Mouse (Mus musculus) myocyte (in vitro differentiated cells): ENCODE results near the gene Fars2. TPM values are rescaled to one million over a fixed set of nuclear protein-coding genes. Genes with fewer than 3 reads are reported as not detected.

Experiments
- H3K27me3 ChIP-seq: one replicate; pipeline ENCODE4 v1.6.1; 2011; ENCODE audit not compliant: control insufficient read depth, insufficient read depth, insufficient read length
- H3K36me3 ChIP-seq: one replicate; pipeline ENCODE4 v1.6.1; 2011; ENCODE audit not compliant: control insufficient read depth, insufficient read depth
- H3K4me2 ChIP-seq: one replicate; pipeline ENCODE4 v1.6.1; 2011; ENCODE audit warnings: low read depth, control low read depth
- H3K4me3 ChIP-seq: one replicate; pipeline ENCODE4 v1.5.1; 2011; ENCODE audit warnings: mild to moderate bottlenecking, control low read depth, moderate library complexity
- H3K79me2 ChIP-seq: one replicate; pipeline ENCODE4 v1.6.1; 2011; ENCODE audit not compliant: control insufficient read depth, insufficient read depth
- H3ac ChIP-seq: one replicate; pipeline ENCODE4 v1.6.1; 2011; ENCODE audit not compliant: control insufficient read depth, insufficient read length
- CEBPB ChIP-seq: IDR thresholded peaks from 2 replicates; pipeline ENCODE4 v1.6.1; 2011; ENCODE audit warnings: mild to moderate bottlenecking, moderate library complexity; ENCODE audit not compliant: poor library complexity, insufficient read depth, severe bottlenecking
- E2F4 ChIP-seq: IDR thresholded peaks from one replicate; pipeline ENCODE4 v1.6.1; 2011; ENCODE audit warnings: mild to moderate bottlenecking, control low read depth, moderate library complexity; ENCODE audit not compliant: insufficient read depth
- MAX ChIP-seq: IDR thresholded peaks from one replicate; pipeline ENCODE4 v1.6.1; 2011; ENCODE audit warnings: low read depth, mild to moderate bottlenecking, control low read depth
- MYOD1 ChIP-seq, 3 experiments: IDR thresholded peaks; one replicate each; pipeline ENCODE4 v1.6.1; 2011; ENCODE audit warnings: control low read depth in 2 of 3, low read depth in 2 of 3, mild to moderate bottlenecking in 2 of 3, moderate library complexity in 1 of 3; ENCODE audit not compliant: insufficient read length in 2 of 3, control insufficient read depth in 1 of 3
- MYOG ChIP-seq, 3 experiments: IDR thresholded peaks; one replicate each; pipeline ENCODE4 v1.6.1; 2011; ENCODE audit warnings: control low read depth in 2 of 3, low read depth in 2 of 3, mild to moderate bottlenecking in 2 of 3; ENCODE audit not compliant: insufficient read length in 2 of 3, control insufficient read depth in 1 of 3, insufficient read depth in 1 of 3
- POLR2A ChIP-seq: IDR thresholded peaks from one replicate; pipeline ENCODE4 v1.6.1; 2011; ENCODE audit warnings: low read depth, mild to moderate bottlenecking, control low read depth, moderate library complexity; ENCODE audit not compliant: insufficient read length
- POLR2AphosphoS2 ChIP-seq: IDR thresholded peaks from one replicate; pipeline ENCODE4 v1.6.1; 2011; ENCODE audit warnings: low read depth, control low read depth; ENCODE audit not compliant: insufficient read length
- REST ChIP-seq: IDR thresholded peaks from one replicate; pipeline ENCODE4 v1.6.1; 2011; ENCODE audit warnings: mild to moderate bottlenecking, control low read depth, moderate library complexity; ENCODE audit not compliant: insufficient read depth, insufficient read length
- SRF ChIP-seq: IDR thresholded peaks from one replicate; pipeline ENCODE4 v1.6.1; 2011; ENCODE audit warnings: low read depth; ENCODE audit not compliant: control insufficient read depth, insufficient read length
- TCF12 ChIP-seq: IDR thresholded peaks from one replicate; pipeline ENCODE4 v1.6.1; 2011; ENCODE audit warnings: mild to moderate bottlenecking, control low read depth; ENCODE audit not compliant: poor library complexity, insufficient read depth, severe bottlenecking
- TCF3 ChIP-seq: IDR thresholded peaks from one replicate; pipeline ENCODE4 v1.6.1; 2011; ENCODE audit warnings: low read depth, control low read depth; ENCODE audit not compliant: insufficient read length
- USF1 ChIP-seq: IDR thresholded peaks from one replicate; pipeline ENCODE4 v1.6.1; 2011; ENCODE audit warnings: low read depth, mild to moderate bottlenecking, control low read depth, moderate library complexity
- polyA plus RNA-seq: library from polyadenylated mRNA; unstranded; fragments of >200 nt; fragmentation: generic; extraction: Trizol; gene quantifications from one replicate; pipeline ENCODE4 v1.2.1, GENCODE M21; 2012; ENCODE audit warnings: missing spikeins

The Fars2 gene
- polyA plus RNA-seq, 1 experiment = 53.6 TPM

DNA sequence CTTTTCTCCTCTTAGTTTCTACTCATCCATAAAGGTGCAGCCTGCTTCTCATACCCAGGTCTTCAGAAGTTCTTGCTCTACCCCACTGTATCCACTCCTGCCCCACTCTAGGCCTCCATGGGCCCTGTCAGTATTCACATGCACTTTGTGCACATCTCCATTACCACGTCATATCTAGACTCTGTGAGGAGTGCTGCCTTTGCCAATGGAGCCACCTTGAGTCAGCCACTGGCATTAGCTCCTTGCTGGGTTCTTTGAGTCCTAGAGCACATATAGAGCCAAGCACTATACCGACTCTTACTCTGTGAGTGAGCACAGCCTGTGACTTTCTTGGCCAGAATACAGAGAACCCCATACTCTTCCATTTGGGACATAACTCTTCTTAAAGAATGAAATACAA, 159.0 kb downstream of the Fars2 start:
- Histone ChIP-seq H3K36me3 (no peaks in the 10 kb centered on the region), H3K79me2 (no peaks in the 10 kb centered on the region)
- TF ChIP-seq MYOG (IDR thresholded peaks at IDR 0.05; ENCODE audit: control insufficient read depth in 1 of 3, insufficient read depth in 1 of 3, insufficient read length in 2 of 3, low read depth in 2 of 3) (no peak), POLR2A (no peak), MAX (no peak), TCF12 (no peak), E2F4 (no peak), SRF (no peak), CEBPB (no peak), MYOD1 (IDR thresholded peaks at IDR 0.05; ENCODE audit: control insufficient read depth in 1 of 3, insufficient read length in 2 of 3, low read depth in 2 of 3) (no peak), REST (no peak), POLR2AphosphoS2 (no peak), USF1 (no peak), TCF3 (no peak)

DNA sequence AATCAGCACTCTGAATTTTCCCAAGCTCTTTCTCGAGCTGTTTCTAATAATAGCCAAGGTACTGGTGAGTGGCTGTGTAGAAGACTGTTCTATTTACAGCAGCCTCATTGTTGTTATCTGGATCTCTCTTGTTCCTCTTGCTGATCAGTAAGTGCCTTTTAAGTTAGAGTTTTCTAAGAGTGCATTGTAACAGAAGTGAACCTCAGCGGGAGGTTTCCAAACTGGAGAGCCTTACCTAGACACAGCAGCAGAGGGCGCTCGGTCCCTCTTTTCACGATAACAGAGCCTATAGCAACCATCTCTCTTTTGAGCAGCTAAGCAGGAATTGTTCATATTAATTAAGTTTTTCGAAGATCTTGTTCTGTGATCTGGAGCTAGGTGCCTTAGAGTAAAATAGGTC, 164.8 kb downstream of the Fars2 start:
- TF ChIP-seq POLR2AphosphoS2 = no peak
- no peak for TF ChIP-seq TCF3
- TF ChIP-seq SRF = no peak
- TF ChIP-seq MYOD1 (IDR thresholded peaks at IDR 0.05; ENCODE audit: control insufficient read depth in 1 of 3, insufficient read length in 2 of 3, low read depth in 2 of 3) = no peak
- no peak for TF ChIP-seq MYOG (IDR thresholded peaks at IDR 0.05; ENCODE audit: control insufficient read depth in 1 of 3, insufficient read depth in 1 of 3, insufficient read length in 2 of 3, low read depth in 2 of 3)
- no peak for TF ChIP-seq POLR2A
- TF ChIP-seq E2F4 = no peak
- TF ChIP-seq TCF12 = no peak
- TF ChIP-seq REST = no peak
- TF ChIP-seq CEBPB = no peak
- no peak for TF ChIP-seq USF1
- no peak for TF ChIP-seq MAX
- no peaks in the 10 kb centered on the region for H3K27me3 ChIP-seq
- no peaks in the 10 kb centered on the region for H3K79me2 ChIP-seq
- H3K36me3 ChIP-seq = no peaks in the 10 kb centered on the region
- no peak overlapping the region for H3K4me2 ChIP-seq
- no peak overlapping the region for H3K4me3 ChIP-seq
- H3ac ChIP-seq = no peak overlapping the region

More for the DNA sequence above, 159.0 kb downstream of the Fars2 start:
- Histone ChIP-seq H3ac (no peak overlapping the region), H3K4me3 (no peak overlapping the region), H3K4me2 (no peak overlapping the region), H3K27me3 (no peaks in the 10 kb centered on the region)

DNA sequence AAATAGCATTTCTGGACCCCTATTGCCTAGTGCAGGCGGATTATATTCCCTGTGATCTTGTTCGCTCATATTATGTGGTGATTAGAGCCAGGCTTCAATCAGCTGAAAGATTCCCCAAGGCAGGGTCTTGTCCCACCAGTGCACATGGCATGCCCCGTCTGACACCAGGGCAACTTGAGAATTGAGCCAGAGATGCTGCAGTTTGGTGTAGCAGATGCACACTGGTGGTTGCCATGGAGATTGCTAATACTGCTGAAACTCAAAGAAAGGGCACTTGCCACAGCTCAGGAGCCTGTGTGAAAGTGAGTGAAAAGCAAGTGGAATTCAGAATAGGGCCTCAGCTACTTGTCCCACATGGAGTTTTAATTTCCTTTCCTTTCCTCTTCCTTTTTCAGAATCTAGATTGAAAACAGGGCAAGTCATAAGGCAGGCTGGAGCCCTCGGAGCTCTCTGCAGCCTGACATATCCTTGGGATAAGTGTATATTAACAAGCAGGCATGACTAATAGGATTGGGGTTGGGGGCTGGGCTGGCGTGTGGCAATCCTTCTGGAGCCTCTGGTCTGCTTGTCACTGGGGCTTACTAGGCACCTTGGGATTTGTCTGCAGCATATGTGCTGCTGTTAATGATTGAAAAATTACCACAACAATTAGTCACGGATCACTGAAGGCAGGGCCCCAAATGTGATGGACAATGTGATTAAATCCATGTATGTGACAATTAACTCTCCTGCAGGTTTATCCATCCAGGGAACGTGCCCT, 165.8 kb downstream of the Fars2 start:
- Histone ChIP-seq H3K36me3 (no peaks in the 10 kb centered on the region), H3K79me2 (no peaks in the 10 kb centered on the region), H3ac (no peak overlapping the region), H3K4me3 (no peak overlapping the region), H3K4me2 (no peak overlapping the region), H3K27me3 (no peaks in the 10 kb centered on the region)
- TF ChIP-seq CEBPB (no peak), MAX (no peak), TCF12 (no peak), POLR2AphosphoS2 (no peak), POLR2A (no peak), TCF3 (no peak), E2F4 (no peak), MYOG (IDR thresholded peaks at IDR 0.05; ENCODE audit: control insufficient read depth in 1 of 3, insufficient read depth in 1 of 3, insufficient read length in 2 of 3, low read depth in 2 of 3) (no peak), SRF (no peak), MYOD1 (IDR thresholded peaks at IDR 0.05; ENCODE audit: control insufficient read depth in 1 of 3, insufficient read length in 2 of 3, low read depth in 2 of 3) (no peak), USF1 (no peak), REST (no peak)

DNA sequence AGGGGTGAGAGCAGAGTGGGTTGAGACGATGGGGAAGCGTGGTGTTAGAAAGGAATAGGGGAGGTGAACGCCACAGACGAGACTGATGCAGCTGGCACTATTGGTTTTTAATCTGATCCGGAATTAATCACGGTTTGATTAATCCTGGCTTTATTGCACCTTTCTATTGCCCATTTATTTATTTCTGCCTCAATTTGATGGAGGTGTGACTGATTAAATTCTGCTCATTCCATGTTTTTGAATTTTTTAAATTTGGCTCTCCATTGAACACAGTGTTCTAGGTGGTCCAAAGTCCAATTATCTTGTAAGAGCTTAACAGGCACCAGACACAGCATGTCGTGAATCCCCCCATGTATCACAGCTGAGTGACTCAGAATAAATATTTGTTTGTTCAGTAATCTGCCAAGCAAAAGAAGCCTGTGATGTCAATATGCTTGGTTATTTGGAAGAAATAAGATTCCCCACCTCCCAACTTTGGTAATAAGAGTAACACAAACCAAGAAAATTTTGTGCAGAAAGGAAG, 166.4 kb downstream of the Fars2 start:
- TF ChIP-seq TCF12 = no peak
- no peak for TF ChIP-seq E2F4
- TF ChIP-seq SRF = no peak
- TF ChIP-seq POLR2AphosphoS2 = no peak
- no peak for TF ChIP-seq MYOD1 (IDR thresholded peaks at IDR 0.05; ENCODE audit: control insufficient read depth in 1 of 3, insufficient read length in 2 of 3, low read depth in 2 of 3)
- no peak for TF ChIP-seq POLR2A
- no peak for TF ChIP-seq REST
- no peak for TF ChIP-seq MYOG (IDR thresholded peaks at IDR 0.05; ENCODE audit: control insufficient read depth in 1 of 3, insufficient read depth in 1 of 3, insufficient read length in 2 of 3, low read depth in 2 of 3)
- TF ChIP-seq USF1 = no peak
- no peak for TF ChIP-seq CEBPB
- no peak for TF ChIP-seq MAX
- TF ChIP-seq TCF3 = no peak
- Histone ChIP-seq H3ac (no peak overlapping the region), H3K79me2 (no peaks in the 10 kb centered on the region), H3K4me3 (no peak overlapping the region), H3K27me3 (no peaks in the 10 kb centered on the region), H3K36me3 (no peaks in the 10 kb centered on the region), H3K4me2 (no peak overlapping the region)
